Comparison of ENCODE assay signal across 8 mouse cellular contexts in genomic region chr4:108117924-108118876, GRCm38 (mm10). TPM values are rescaled to one million over a fixed set of nuclear protein-coding genes. Genes with fewer than 3 reads are reported as not detected.
DNase-seq lines count a peak whose midpoint lies in the region; ATAC-seq and TF ChIP-seq lines count a peak whose summit lies in the region.

No protein-coding gene starts in this region.

- ATAC-seq in embryonic facial prominence, embryonic 15.5 days (ENCODE audit: insufficient number of reproducible peaks, low FRiP score, low TSS enrichment, low read depth) = peak; percentile 95
- peak; percentile 94 for ATAC-seq in kidney, embryonic 15.5 days (replicated peaks; ENCODE audit: low FRiP score)
- ATAC-seq in monocyte, adult 5-6 weeks (replicated peaks; ENCODE audit: insufficient number of reproducible peaks, low FRiP score, low TSS enrichment, poor library complexity, severe bottlenecking) = peak; percentile 97

- H3K4me2 ChIP-seq in embryonic facial prominence, embryonic 15.5 days (replicated peaks) = peak overlapping the region; percentile 62
- peak overlapping the region; percentile 70 for H3K4me2 ChIP-seq in kidney, embryonic 15.5 days

- H3K9me3 ChIP-seq in embryonic facial prominence, embryonic 15.5 days (replicated peaks) = no peaks in the 10 kb centered on the region
- H3K9me3 ChIP-seq in heart, embryonic 10.5 days = no peaks in the 10 kb centered on the region
- H3K9me3 ChIP-seq in kidney, embryonic 15.5 days (replicated peaks) = no peaks in the 10 kb centered on the region

- H3K27ac ChIP-seq in bone marrow, adult 2 months (ENCODE audit: control insufficient read depth, insufficient read depth, low read depth, low read length, poor library complexity) = peak overlapping the region; percentile 29
- peak overlapping the region; percentile 71 for H3K27ac ChIP-seq in embryonic facial prominence, embryonic 15.5 days (replicated peaks)
- H3K27ac ChIP-seq in heart, embryonic 10.5 days = peak overlapping the region; percentile 87
- peak overlapping the region; percentile 78 for H3K27ac ChIP-seq in kidney, embryonic 15.5 days

- WGBS in bone marrow, adult 2 months = 7% methylated on average over 45 of the region's 45 CpGs
- WGBS in embryonic facial prominence, embryonic 15.5 days = 13% methylated on average over 45 of the region's 45 CpGs
- WGBS in heart, embryonic 10.5 days = 12% methylated on average over 45 of the region's 45 CpGs
- 14% methylated on average over 45 of the region's 45 CpGs for WGBS in kidney, embryonic 15.5 days

- no peak; the same call in 1 of the 2 replicates for TF ChIP-seq POLR2A in bone marrow, adult 2 months (IDR thresholded peaks at IDR 0.05; ENCODE audit: borderline replicate concordance, control insufficient read depth, low read depth, low read length)

- peak; percentile 97 for DNase-seq in 416B (ENCODE audit: low read depth)
- peak; percentile 95 for DNase-seq in heart, embryonic 10.5 days (ENCODE audit: low spot score)
- peak; percentile 96 for DNase-seq in liver
- DNase-seq in spleen, postnatal 4 days (ENCODE audit: low spot score in 2 of 2) = peak; percentile 91 to 94

- H3K4me1 ChIP-seq in bone marrow, adult 2 months (ENCODE audit: control insufficient read depth, insufficient read depth, low read length) = no peaks in the 10 kb centered on the region
- H3K4me1 ChIP-seq in embryonic facial prominence, embryonic 15.5 days = no peaks in the 10 kb centered on the region
- H3K4me1 ChIP-seq in heart, embryonic 10.5 days = no peaks in the 10 kb centered on the region
- peaks cover 2% of the 10 kb centered on the region; the same call in 1 of the 2 replicates for H3K4me1 ChIP-seq in kidney, embryonic 15.5 days

- peak overlapping the region; percentile 55 for H3K9ac ChIP-seq in embryonic facial prominence, embryonic 15.5 days
- peak overlapping the region; percentile 53; the same call in 1 of the 2 replicates for H3K9ac ChIP-seq in kidney, embryonic 15.5 days

- peak overlapping the region; percentile 68 for H3K4me3 ChIP-seq in bone marrow, adult 2 months (replicated peaks; ENCODE audit: control insufficient read depth, low read depth, low read length)
- peak overlapping the region; percentile 66 for H3K4me3 ChIP-seq in embryonic facial prominence, embryonic 15.5 days (replicated peaks)
- peak overlapping the region; percentile 74 for H3K4me3 ChIP-seq in heart, embryonic 10.5 days
- peak overlapping the region; percentile 67 for H3K4me3 ChIP-seq in kidney, embryonic 15.5 days (replicated peaks)

- no peak for TF ChIP-seq CTCF in bone marrow, adult 2 months (IDR thresholded peaks at IDR 0.05; ENCODE audit: control insufficient read depth, insufficient read depth, low read length)

- no peaks in the 10 kb centered on the region for H3K27me3 ChIP-seq in embryonic facial prominence, embryonic 15.5 days
- no peaks in the 10 kb centered on the region for H3K27me3 ChIP-seq in heart, embryonic 10.5 days (ENCODE audit: insufficient read depth, poor library complexity, severe bottlenecking)
- no peaks in the 10 kb centered on the region for H3K27me3 ChIP-seq in kidney, embryonic 15.5 days

- H3K36me3 ChIP-seq in embryonic facial prominence, embryonic 15.5 days = no peaks in the 10 kb centered on the region
- H3K36me3 ChIP-seq in heart, embryonic 10.5 days = no peaks in the 10 kb centered on the region
- H3K36me3 ChIP-seq in kidney, embryonic 15.5 days = no peaks in the 10 kb centered on the region

RNA-seq across cellular contexts. Expression of gene Podn, which starts 22.0 kb away (rescaled TPM):
- 5.1 and 5.2 TPM in 2 replicates for polyA plus RNA-seq in bone marrow, adult 2 months (2011; ENCODE audit: insufficient read depth, insufficient read length, low replicate concordance, missing spikeins)
- polyA plus RNA-seq in embryonic facial prominence, embryonic 15.5 days (2015; fragmentation: Nextera tagmentation; extraction: Ambion mirVana) = 4.5 and 5.5 TPM in 2 replicates
- 0.21 and 0.48 TPM in 2 replicates for polyA plus RNA-seq in heart, embryonic 10.5 days (2016; fragmentation: Nextera tagmentation; extraction: Ambion mirVana)
- 0.53 and 1.1 TPM in 2 replicates for polyA plus RNA-seq in kidney, embryonic 15.5 days (2015; fragmentation: Nextera tagmentation; extraction: Ambion mirVana)
- total RNA-seq in monocyte, adult 5-6 weeks (2017) = 1.8 TPM in 1 of 3 replicates, not detected in the others

RNA-seq across cellular contexts. Expression of gene Scp2, which starts 26.6 kb away (rescaled TPM):
- 27.1 and 81.7 TPM in 2 replicates for polyA plus RNA-seq in bone marrow, adult 2 months (2011; ENCODE audit: insufficient read depth, insufficient read length, low replicate concordance, missing spikeins)
- polyA plus RNA-seq in embryonic facial prominence, embryonic 15.5 days (2015; fragmentation: Nextera tagmentation; extraction: Ambion mirVana) = 222 and 224 TPM in 2 replicates
- 179 and 191 TPM in 2 replicates for polyA plus RNA-seq in heart, embryonic 10.5 days (2016; fragmentation: Nextera tagmentation; extraction: Ambion mirVana)
- polyA plus RNA-seq in kidney, embryonic 15.5 days (2015; fragmentation: Nextera tagmentation; extraction: Ambion mirVana) = 228 and 229 TPM in 2 replicates
- total RNA-seq in monocyte, adult 5-6 weeks (2017) = 304 to 385 TPM (median 344 TPM) in 3 replicates

RNA-seq across cellular contexts. Expression of gene Echdc2, which starts 47.0 kb away (rescaled TPM):
- 8.0 and 20.0 TPM in 2 replicates for polyA plus RNA-seq in bone marrow, adult 2 months (2011; ENCODE audit: insufficient read depth, insufficient read length, low replicate concordance, missing spikeins)
- 41.5 and 46.9 TPM in 2 replicates for polyA plus RNA-seq in embryonic facial prominence, embryonic 15.5 days (2015; fragmentation: Nextera tagmentation; extraction: Ambion mirVana)
- 15.3 and 19.2 TPM in 2 replicates for polyA plus RNA-seq in heart, embryonic 10.5 days (2016; fragmentation: Nextera tagmentation; extraction: Ambion mirVana)
- 36.4 and 37.2 TPM in 2 replicates for polyA plus RNA-seq in kidney, embryonic 15.5 days (2015; fragmentation: Nextera tagmentation; extraction: Ambion mirVana)
- total RNA-seq in monocyte, adult 5-6 weeks (2017) = 0.49 TPM in 1 of 3 replicates, not detected in the others

Comparison
In these comparisons a context has a peak if more than half of its experiments do, and no peak if none do; other contexts are left out.
1. Peak in every context shown above with its lines: DNase-seq, ATAC-seq, H3K4me3 ChIP-seq and H3K27ac ChIP-seq.
2. H3K27ac ChIP-seq: peak in every context shown above with its lines; median percentile 87 in heart, embryonic 10.5 days; 78 in kidney, embryonic 15.5 days; 71 in embryonic facial prominence, embryonic 15.5 days; 29 in bone marrow, adult 2 months.